Mouse (Mus musculus) midbrain, embryonic 14.5 days (tissue): ENCODE results near the gene Rnf115. TPM values are rescaled to one million over a fixed set of nuclear protein-coding genes. Genes with fewer than 3 reads are reported as not detected.

ENCODE experiments used
- ATAC-seq: fragments of 200-750 bp; cut with Nextera tagmentation; 2 replicates; pipeline ENCODE4 v1.8.0; 2017; ENCODE audit warnings: moderate number of reproducible peaks, moderate library complexity; ENCODE audit not compliant: low FRiP score, low TSS enrichment
- DNase-seq: peaks from one replicate; pipeline ENCODE4 v3.0.0-alpha.2; 2015
- H3K27ac ChIP-seq: fragments of 300-500 bp; sonication (generic); replicated peaks from 2 replicates; pipeline ENCODE4 v1.5.1; 2014; ENCODE audit warnings: mild to moderate bottlenecking, low read depth, low read length, moderate library complexity
- H3K27me3 ChIP-seq: fragments of 300-500 bp; sonication (generic); 2 replicates; pipeline ENCODE4 v1.6.1; 2014; ENCODE audit warnings: low read length, control low read depth, mixed read lengths; ENCODE audit not compliant: control insufficient read depth, insufficient read depth
- H3K36me3 ChIP-seq: fragments of 300-500 bp; sonication (generic); 2 replicates; pipeline ENCODE4 v1.6.1; 2014; ENCODE audit warnings: low read length, control low read depth; ENCODE audit not compliant: control insufficient read depth, insufficient read depth
- H3K4me1 ChIP-seq: fragments of 300-500 bp; sonication (generic); 2 replicates; pipeline ENCODE4 v1.6.1; 2014; ENCODE audit warnings: mild to moderate bottlenecking, antibody characterized with exemption, low read length, control low read depth; ENCODE audit not compliant: control insufficient read depth, insufficient read depth
- H3K4me2 ChIP-seq: fragments of 300-500 bp; sonication (generic); 2 replicates; pipeline ENCODE4 v1.6.1; 2014; ENCODE audit warnings: mild to moderate bottlenecking, low read length, moderate library complexity
- H3K4me3 ChIP-seq: fragments of 300-500 bp; sonication (generic); replicated peaks from 2 replicates; pipeline ENCODE4 v1.5.1; 2014; ENCODE audit warnings: low read depth, low read length
- H3K9ac ChIP-seq: fragments of 300-500 bp; sonication (generic); replicated peaks from 2 replicates; pipeline ENCODE4 v1.6.1; 2014; ENCODE audit warnings: mild to moderate bottlenecking, low read length, moderate library complexity
- H3K9me3 ChIP-seq: fragments of 300-500 bp; sonication (generic); 2 replicates; pipeline ENCODE4 v1.6.1; 2016; ENCODE audit warnings: low read length, control low read depth, mixed read lengths; ENCODE audit not compliant: control insufficient read depth
- WGBS: fragments of 180-500 bp; shearing (Covaris S2); extraction: QIAGEN DNeasy Blood & Tissue Kit; methylation state at CpG from one replicate; pipeline ENCODE4 v1.1.7; 2014; 5-methylcytosine and 5-hydroxymethylcytosine counted together
- polyA plus RNA-seq: library from polyadenylated mRNA; unstranded; fragments of >200 nt; fragmentation: Nextera tagmentation; extraction: Ambion mirVana; gene quantifications from 2 replicates; pipeline ENCODE4 v1.2.1, GENCODE M21; 2014

Gene Rnf115
- polyA plus RNA-seq, 1 experiment from 2014 or later, result 83.8 TPM

DNA sequence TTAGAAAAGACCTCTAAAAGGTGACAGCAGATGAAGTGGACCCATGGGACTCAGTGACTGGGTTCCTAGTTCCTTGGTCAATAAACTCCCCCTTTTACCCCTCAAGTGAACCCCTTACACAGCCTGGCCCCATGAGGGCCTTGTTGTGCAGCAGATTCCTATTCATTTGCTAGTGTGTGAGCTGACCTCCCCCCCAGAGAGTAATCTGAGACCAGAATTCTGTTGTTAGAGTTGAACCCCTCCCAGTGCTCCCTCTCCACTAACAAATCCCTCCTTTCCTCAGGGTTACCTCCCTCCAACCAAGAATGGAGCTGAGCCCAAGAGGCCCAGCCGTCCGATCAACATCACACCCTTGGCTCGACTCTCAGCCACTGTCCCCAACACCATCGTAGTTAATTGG is 26.5 kb upstream of the Rnf115 start:
- ATAC-seq (no peak), DNase-seq (no peak)
- Histone ChIP-seq H3K36me3 (peaks cover 38% of the 10 kb centered on the region), H3K27me3 (no peaks in the 10 kb centered on the region), H3K27ac (no peak overlapping the region), H3K9ac (no peak overlapping the region), H3K4me3 (no peak overlapping the region), H3K4me2 (no peak overlapping the region), H3K9me3 (no peaks in the 10 kb centered on the region), H3K4me1 (peaks cover 11% of the 10 kb centered on the region)
- WGBS, result 90% methylated on average over 4 of the region's 4 CpGs

DNA sequence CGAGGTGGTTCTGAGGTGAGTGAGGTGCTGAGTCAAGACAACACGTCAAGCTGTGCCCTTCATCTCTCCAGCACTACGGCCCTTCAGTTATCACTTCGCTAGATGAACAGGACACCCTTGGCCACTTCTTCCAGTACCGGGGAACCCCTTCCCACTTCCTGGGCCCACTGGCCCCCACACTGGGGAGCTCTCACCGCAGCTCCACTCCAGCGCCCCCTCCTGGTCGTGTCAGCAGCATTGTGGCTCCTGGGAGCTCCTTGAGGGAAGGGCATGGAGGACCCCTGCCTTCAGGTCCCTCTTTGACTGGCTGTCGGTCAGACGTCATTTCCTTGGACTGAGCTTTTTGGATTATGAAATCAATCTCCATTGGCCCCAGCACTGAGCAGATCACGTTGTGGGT is 22.7 kb upstream of the Rnf115 start:
- ATAC-seq (no peak), DNase-seq (no peak)
- no peak overlapping the region for H3K9ac ChIP-seq
- H3K9me3 ChIP-seq, result no peaks in the 10 kb centered on the region
- H3K27me3 ChIP-seq, result peaks cover 5% of the 10 kb centered on the region; the same call in 1 of the 2 replicates
- no peak overlapping the region for H3K4me2 ChIP-seq
- H3K27ac ChIP-seq, result no peak overlapping the region
- H3K4me1 ChIP-seq, result 0 out of 2 replicates have a peak, but pooled peaks cover 4% of the 10 kb centered on the region
- no peak overlapping the region for H3K4me3 ChIP-seq
- WGBS, result 62% methylated on average over 11 of the region's 11 CpGs
- H3K36me3 ChIP-seq, result peaks cover 37% of the 10 kb centered on the region

DNA sequence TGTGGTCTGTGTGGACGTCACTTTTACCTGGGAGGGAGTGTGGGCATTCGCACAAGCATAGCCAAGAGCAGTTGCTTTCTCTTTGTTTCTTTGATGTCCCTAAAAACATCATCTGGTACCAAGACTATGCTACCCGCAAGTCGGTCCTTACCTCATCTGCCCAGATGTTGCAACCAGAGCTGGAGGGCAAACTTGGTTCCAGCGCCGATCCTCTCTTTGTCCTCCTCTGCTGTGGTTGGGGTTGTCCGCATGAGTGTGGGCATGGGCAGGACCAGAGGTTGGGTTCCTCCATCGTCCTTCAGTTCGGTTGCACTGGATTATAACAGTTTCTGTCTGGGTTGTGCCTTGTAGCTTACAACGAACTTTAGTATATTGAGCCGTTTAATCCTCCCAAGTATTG is 21.2 kb upstream of the Rnf115 start:
- H3K4me2 ChIP-seq, result no peak overlapping the region
- H3K9ac ChIP-seq, result no peak overlapping the region
- ATAC-seq (no peak), DNase-seq (no peak)
- 94% methylated on average over 11 of the region's 11 CpGs for WGBS
- H3K36me3 ChIP-seq, result peaks cover 42% of the 10 kb centered on the region
- no peak overlapping the region for H3K4me3 ChIP-seq
- H3K4me1 ChIP-seq, result 0 out of 2 replicates have a peak, but pooled peaks cover 4% of the 10 kb centered on the region
- no peak overlapping the region for H3K27ac ChIP-seq
- peaks cover 5% of the 10 kb centered on the region; the same call in 1 of the 2 replicates for H3K27me3 ChIP-seq
- no peaks in the 10 kb centered on the region for H3K9me3 ChIP-seq

DNA sequence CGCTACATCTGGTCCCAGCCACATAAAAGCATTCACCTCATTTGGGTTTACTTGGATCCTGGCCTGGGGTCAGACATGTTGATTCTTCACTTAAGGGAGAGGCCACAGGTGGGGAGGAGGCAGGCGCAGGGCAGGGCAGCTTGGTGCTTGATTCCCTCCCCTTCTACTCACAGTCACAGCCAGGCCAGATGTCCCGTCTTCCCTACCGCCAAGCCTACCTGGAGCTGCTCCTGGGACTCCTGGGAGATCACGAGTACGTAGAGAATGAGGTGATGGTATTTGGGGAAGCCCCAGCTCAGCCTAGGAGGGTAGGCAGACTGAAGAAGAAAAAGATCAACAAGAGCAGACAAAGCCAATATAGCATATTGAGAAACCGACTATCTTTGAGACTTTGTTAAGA is 20.5 kb upstream of the Rnf115 start:
- 0 out of 2 replicates have a peak, but pooled peaks cover 4% of the 10 kb centered on the region for H3K4me1 ChIP-seq
- no peaks in the 10 kb centered on the region for H3K9me3 ChIP-seq
- H3K4me2 ChIP-seq, result no peak overlapping the region
- WGBS, result 75% methylated on average over 7 of the region's 7 CpGs
- H3K27me3 ChIP-seq, result peaks cover 5% of the 10 kb centered on the region; the same call in 1 of the 2 replicates
- DNase-seq (no peak), ATAC-seq (no peak)
- peaks cover 43% of the 10 kb centered on the region for H3K36me3 ChIP-seq
- H3K9ac ChIP-seq, result no peak overlapping the region
- no peak overlapping the region for H3K27ac ChIP-seq
- no peak overlapping the region for H3K4me3 ChIP-seq

DNA sequence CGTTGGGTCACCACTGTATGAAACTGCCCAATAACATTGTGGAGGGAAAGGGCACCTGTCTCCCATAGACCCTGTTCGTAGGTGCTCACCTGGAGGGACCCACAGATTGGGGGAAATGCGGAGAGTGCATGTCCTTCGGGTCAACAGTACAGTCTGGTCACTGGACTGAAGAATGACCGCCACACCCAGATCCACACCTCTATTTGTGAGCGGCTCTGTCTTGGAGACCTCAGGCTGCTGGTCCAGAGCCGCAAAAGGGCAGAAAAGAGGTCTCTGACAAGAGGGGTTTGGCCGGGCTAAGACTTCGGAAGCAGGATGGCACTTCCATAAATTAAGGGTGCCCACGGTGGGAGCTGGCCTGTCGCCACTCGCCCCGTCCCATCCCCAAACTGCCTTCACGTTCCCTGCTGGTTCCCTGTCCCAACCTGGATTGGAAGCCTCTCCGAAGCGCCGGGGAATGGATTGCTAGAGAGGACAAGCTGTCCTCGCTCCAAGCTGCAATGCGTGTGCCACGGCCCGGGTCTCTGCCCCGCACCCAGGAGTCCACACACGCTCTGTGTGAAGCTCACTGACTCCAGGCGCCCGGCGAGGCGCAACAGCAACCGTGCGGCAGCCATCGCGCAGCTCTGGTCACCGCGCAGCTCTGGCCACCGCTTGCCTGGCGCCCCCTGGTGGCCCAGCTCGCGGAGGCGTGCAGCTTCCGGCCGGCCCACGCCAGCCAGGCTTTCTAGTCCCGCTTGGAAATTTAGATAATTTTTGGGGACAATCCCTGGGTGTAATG is 19.4 kb upstream of the Rnf115 start, which contains the start of gene Nudt17:
Gene Nudt17 (minus strand): TSS at position 660 of the 781 bp plus-strand sequence.
- Histone ChIP-seq H3K27me3 (peaks cover 5% of the 10 kb centered on the region; the same call in 1 of the 2 replicates), H3K9ac (peak within 1 kb of the TSS; percentile 64), H3K4me1 (0 out of 2 replicates have a peak, but pooled peaks cover 4% of the 10 kb centered on the region), H3K4me3 (peak within 1 kb of the TSS; percentile 42), H3K9me3 (no peaks in the 10 kb centered on the region), H3K27ac (no peak within 1 kb of the TSS), H3K4me2 (peak within 1 kb of the TSS; percentile 92), H3K36me3 (peaks cover 49% of the 10 kb centered on the region)
- 5% methylated on average over 42 of the region's 42 CpGs for WGBS
- DNase-seq, result peak; percentile 92
- peak; percentile 84 for ATAC-seq

DNA sequence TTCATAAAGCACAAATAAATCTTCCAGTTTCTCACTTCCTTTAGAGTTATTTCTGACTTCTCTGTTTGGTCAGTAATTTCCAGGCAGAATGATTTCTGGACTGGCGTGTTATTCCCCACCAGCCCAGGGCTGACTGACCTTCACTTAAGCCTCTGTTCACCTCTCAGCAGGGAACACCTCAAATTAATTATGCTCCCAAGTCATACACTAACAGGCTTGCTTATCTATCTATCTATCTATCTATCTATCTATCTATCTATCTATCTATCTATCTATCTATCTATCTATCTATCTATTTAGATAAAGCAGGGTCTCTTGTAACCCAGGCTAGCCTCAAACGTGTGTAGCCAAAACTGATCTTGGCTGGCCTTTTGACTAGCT is 18.8 kb upstream of the Rnf115 start:
- 0 out of 2 replicates have a peak overlapping the region, but pooled peaks have one; percentile 42 for H3K4me3 ChIP-seq
- DNase-seq (no peak), ATAC-seq (no peak)
- H3K9me3 ChIP-seq, result no peaks in the 10 kb centered on the region
- H3K36me3 ChIP-seq, result peaks cover 49% of the 10 kb centered on the region
- 45% methylated on average over 2 of the region's 2 CpGs for WGBS
- 0 out of 2 replicates have a peak, but pooled peaks cover 4% of the 10 kb centered on the region for H3K4me1 ChIP-seq
- H3K27ac ChIP-seq, result no peak overlapping the region
- H3K9ac ChIP-seq, result peak overlapping the region; percentile 64; the same call in 1 of the 2 replicates
- H3K4me2 ChIP-seq, result peak overlapping the region; percentile 92
- peaks cover 5% of the 10 kb centered on the region; the same call in 1 of the 2 replicates for H3K27me3 ChIP-seq

DNA sequence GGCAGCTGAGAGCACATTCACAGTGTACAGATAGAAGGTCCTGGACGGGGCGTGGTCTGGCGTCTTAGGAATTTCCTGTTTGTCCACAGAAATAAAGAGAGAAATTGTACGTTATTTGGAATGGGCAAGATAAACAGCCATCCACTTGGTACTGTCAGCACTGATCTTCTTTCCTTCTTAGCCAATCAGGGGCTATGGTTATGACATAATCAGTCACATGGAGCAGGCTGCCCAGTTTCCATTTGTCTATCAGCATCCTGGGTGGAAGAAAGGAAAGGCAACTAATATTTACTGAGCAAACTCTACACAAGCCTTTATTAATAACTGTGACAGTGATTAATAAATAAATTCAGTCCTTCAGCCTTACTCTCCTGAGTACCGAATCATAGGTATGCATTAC is 13.2 kb upstream of the Rnf115 start:
- no peak overlapping the region for H3K27ac ChIP-seq
- WGBS, result 96% methylated on average over 5 of the region's 5 CpGs
- DNase-seq (no peak), ATAC-seq (no peak)
- H3K9me3 ChIP-seq, result no peaks in the 10 kb centered on the region
- peaks cover 79% of the 10 kb centered on the region for H3K36me3 ChIP-seq
- no peak overlapping the region for H3K4me3 ChIP-seq
- H3K9ac ChIP-seq, result no peak overlapping the region
- no peak overlapping the region for H3K4me2 ChIP-seq
- H3K27me3 ChIP-seq, result no peaks in the 10 kb centered on the region
- no peaks in the 10 kb centered on the region for H3K4me1 ChIP-seq

DNA sequence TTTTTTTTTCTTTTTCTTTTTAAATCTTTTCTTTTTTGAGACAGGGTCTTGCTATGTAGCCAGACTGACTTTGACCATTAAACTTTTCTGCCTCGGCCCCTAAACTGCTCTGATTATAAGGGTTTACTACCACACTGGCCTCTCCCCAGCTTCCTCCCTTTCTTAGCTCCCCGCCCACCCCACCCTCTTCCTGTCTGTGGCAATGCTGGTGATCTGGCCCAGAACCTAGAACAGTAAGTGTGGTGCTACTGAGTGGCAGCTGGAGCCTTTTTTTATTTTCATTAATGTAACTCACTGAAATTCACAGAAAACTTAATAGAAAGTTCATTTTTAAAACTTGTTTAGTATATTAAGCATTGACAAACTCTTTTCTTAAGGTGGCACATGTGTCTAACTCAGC is 11.6 kb upstream of the Rnf115 start:
- Histone ChIP-seq H3K27me3 (no peaks in the 10 kb centered on the region), H3K9me3 (no peaks in the 10 kb centered on the region), H3K4me3 (no peak overlapping the region), H3K4me1 (no peaks in the 10 kb centered on the region), H3K4me2 (no peak overlapping the region), H3K27ac (no peak overlapping the region), H3K36me3 (peaks cover 69% of the 10 kb centered on the region), H3K9ac (no peak overlapping the region)
- DNase-seq, result no peak
- no peak for ATAC-seq
- WGBS, result 91% methylated on average over 2 of the region's 2 CpGs

DNA sequence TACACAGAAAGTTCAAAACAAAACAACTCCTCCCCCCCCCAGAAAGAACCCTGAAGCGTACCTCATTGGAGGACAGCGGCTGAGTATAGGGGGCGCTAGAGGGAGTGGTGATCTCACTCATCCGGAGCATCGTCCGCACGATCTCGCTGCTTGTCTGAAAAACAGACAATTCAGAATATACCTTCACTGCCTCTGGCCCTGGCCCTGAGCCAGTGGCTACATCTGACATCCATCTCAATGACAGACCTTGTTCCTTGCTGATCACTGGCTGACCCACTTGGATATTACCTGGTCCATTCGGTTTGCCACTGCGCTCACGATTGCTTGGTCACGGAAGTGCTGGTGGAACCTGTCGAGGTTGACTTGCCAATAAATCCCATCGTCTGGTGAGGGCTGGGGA is 8.3 kb upstream of the Rnf115 start:
- Histone ChIP-seq H3K9me3 (no peaks in the 10 kb centered on the region), H3K36me3 (peaks cover 57% of the 10 kb centered on the region), H3K4me3 (no peak overlapping the region), H3K27me3 (no peaks in the 10 kb centered on the region), H3K9ac (no peak overlapping the region), H3K27ac (no peak overlapping the region), H3K4me1 (no peaks in the 10 kb centered on the region), H3K4me2 (no peak overlapping the region)
- WGBS, result 33% methylated on average over 14 of the region's 14 CpGs
- ATAC-seq (no peak), DNase-seq (peak; percentile 66)
